Mouse (Mus musculus): ENCODE results near the gene Kif13a. TPM values are rescaled to one million over a fixed set of nuclear protein-coding genes. Genes with fewer than 3 reads are reported as not detected.

Kif13a gene
- polyA plus RNA-seq, 1 experiment from 2014 or later: 7.2 TPM

DNA sequence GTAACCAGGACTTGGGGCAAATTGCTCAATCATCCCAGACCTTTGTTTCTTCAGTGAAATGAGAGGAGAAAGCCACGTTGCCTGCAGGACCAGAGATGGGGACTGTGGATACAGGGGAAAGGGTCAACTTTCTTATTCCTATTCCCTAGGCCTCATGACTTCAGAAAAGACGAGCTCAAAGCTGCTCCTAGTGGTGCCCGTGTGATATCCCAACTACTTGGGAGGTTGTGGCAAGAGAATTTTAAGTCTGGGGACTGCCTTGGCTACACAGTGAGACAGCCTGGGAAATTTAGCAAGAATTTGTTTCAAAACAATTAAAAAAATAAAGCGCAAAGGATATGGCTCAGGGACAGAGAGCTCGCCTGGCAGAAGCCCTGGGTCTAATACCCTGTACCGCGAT lies 171.7 kb downstream of the Kif13a start:
- H3K9ac ChIP-seq (ENCODE audit: low read depth, low read length): no peak overlapping the region
- no peaks in the 10 kb centered on the region for H3K9me3 ChIP-seq (replicated peaks; ENCODE audit: control insufficient read depth, low read length, poor library complexity, severe bottlenecking)
- no peak overlapping the region for H3K4me3 ChIP-seq (ENCODE audit: low read depth, low read length)
- 89% methylated on average over 7 of the region's 7 CpGs for WGBS
- H3K4me2 ChIP-seq (ENCODE audit: low read length): no peak overlapping the region
- no peaks in the 10 kb centered on the region for H3K27me3 ChIP-seq (ENCODE audit: control insufficient read depth, insufficient read depth, low read depth, low read length)
- H3K27ac ChIP-seq (ENCODE audit: low read length): no peak overlapping the region
- no peaks in the 10 kb centered on the region; the same call in 1 of the 2 replicates for H3K36me3 ChIP-seq (ENCODE audit: control insufficient read depth, insufficient read depth, low read length)
- H3K4me1 ChIP-seq (ENCODE audit: control insufficient read depth, insufficient read depth, low read length): peaks cover 6% of the 10 kb centered on the region; the same call in 1 of the 2 replicates
- ATAC-seq: no peak

GRCm38 (mm10) chr13:46753294-46753693 lies 176.4 kb downstream of the Kif13a start:
- Histone ChIP-seq H3K4me2 (ENCODE audit: low read length) (no peak overlapping the region), H3K4me1 (ENCODE audit: control insufficient read depth, insufficient read depth, low read length) (no peaks in the 10 kb centered on the region), H3K9me3 (replicated peaks; ENCODE audit: control insufficient read depth, low read length, poor library complexity, severe bottlenecking) (no peaks in the 10 kb centered on the region), H3K27ac (ENCODE audit: low read length) (no peak overlapping the region), H3K4me3 (ENCODE audit: low read depth, low read length) (no peak overlapping the region), H3K9ac (ENCODE audit: low read depth, low read length) (no peak overlapping the region), H3K36me3 (ENCODE audit: control insufficient read depth, insufficient read depth, low read length) (peaks cover 5% of the 10 kb centered on the region; the same call in 1 of the 2 replicates), H3K27me3 (ENCODE audit: control insufficient read depth, insufficient read depth, low read depth, low read length) (no peaks in the 10 kb centered on the region)
- 97% methylated on average over 5 of the region's 5 CpGs for WGBS
- ATAC-seq: no peak

GRCm38 (mm10) chr13:46752566-46753229 lies 177.0 kb downstream of the Kif13a start:
- H3K4me3 ChIP-seq (ENCODE audit: low read depth, low read length): no peak overlapping the region
- no peaks in the 10 kb centered on the region for H3K27me3 ChIP-seq (ENCODE audit: control insufficient read depth, insufficient read depth, low read depth, low read length)
- H3K4me1 ChIP-seq (ENCODE audit: control insufficient read depth, insufficient read depth, low read length): no peaks in the 10 kb centered on the region
- no peak overlapping the region for H3K4me2 ChIP-seq (ENCODE audit: low read length)
- H3K9me3 ChIP-seq (replicated peaks; ENCODE audit: control insufficient read depth, low read length, poor library complexity, severe bottlenecking): no peaks in the 10 kb centered on the region
- H3K36me3 ChIP-seq (ENCODE audit: control insufficient read depth, insufficient read depth, low read length): peaks cover 5% of the 10 kb centered on the region; the same call in 1 of the 2 replicates
- ATAC-seq: no peak
- no peak overlapping the region for H3K27ac ChIP-seq (ENCODE audit: low read length)
- no peak overlapping the region for H3K9ac ChIP-seq (ENCODE audit: low read depth, low read length)
- 83% methylated on average over 13 of the region's 13 CpGs for WGBS

DNA sequence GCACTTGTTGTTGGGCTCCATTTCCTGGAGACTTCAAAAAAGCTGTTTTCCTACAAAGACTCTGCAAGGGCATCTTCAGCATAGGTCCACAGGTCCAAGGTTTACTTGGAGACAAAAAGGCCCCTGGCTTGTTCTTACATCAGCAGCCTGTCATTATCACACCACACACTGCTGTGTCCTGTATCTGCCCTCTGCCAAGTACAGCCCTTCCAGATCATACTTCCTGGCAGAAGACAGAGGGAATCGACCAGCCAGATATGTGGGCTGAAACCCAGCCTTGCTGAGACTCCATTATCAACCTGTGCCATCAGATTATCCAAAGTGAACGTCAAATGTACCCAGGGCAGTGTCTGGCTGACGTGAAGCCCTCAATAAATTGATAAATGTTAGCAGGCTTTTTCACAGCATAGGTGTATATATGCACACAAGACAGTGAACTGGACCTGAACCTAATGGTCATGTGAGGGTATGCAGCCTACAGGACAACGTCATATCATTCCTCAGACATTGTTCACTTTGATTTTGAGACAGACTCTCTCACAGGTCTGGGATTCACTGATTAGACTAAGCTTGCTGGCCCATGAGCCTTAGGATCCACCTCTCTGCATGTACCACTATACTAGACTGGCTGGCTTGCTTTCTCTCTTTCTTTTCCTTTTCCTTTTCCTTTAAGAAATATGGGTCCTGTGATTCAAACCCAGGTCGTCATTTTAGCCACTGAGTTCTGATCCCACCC lies 181.4 kb downstream of the Kif13a start:
- H3K4me2 ChIP-seq (ENCODE audit: low read length): no peak overlapping the region
- 89% methylated on average over 5 of the region's 5 CpGs for WGBS
- H3K27ac ChIP-seq (ENCODE audit: low read length): no peak overlapping the region
- no peaks in the 10 kb centered on the region for H3K9me3 ChIP-seq (replicated peaks; ENCODE audit: control insufficient read depth, low read length, poor library complexity, severe bottlenecking)
- ATAC-seq: no peak
- H3K36me3 ChIP-seq (ENCODE audit: control insufficient read depth, insufficient read depth, low read length): peaks cover 5% of the 10 kb centered on the region; the same call in 1 of the 2 replicates
- no peak overlapping the region for H3K4me3 ChIP-seq (ENCODE audit: low read depth, low read length)
- H3K27me3 ChIP-seq (ENCODE audit: control insufficient read depth, insufficient read depth, low read depth, low read length): no peaks in the 10 kb centered on the region
- H3K4me1 ChIP-seq (ENCODE audit: control insufficient read depth, insufficient read depth, low read length): no peaks in the 10 kb centered on the region
- H3K9ac ChIP-seq (ENCODE audit: low read depth, low read length): no peak overlapping the region

DNA sequence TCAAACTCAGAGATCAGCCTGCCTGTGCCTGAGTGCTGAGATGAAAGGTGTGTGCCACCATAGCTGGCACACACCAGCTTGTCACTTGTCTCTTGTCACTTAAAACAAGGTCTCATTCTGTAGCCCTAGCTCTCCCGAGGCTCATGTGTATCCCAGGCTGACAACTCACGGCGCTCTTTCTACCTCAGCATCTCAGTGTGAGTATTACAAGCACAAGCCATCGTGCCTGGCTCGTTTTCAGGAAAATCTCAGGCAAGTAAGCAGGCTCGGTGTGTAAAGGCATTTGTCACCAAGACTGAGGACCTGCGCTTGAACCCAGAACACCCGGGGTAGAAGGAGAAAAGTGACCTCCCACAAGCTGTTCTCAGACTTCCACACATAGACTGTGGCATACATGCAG lies 185.8 kb downstream of the Kif13a start:
- H3K36me3 ChIP-seq (ENCODE audit: control insufficient read depth, insufficient read depth, low read length): no peaks in the 10 kb centered on the region
- no peak overlapping the region for H3K27ac ChIP-seq (ENCODE audit: low read length)
- 91% methylated on average over 8 of the region's 8 CpGs for WGBS
- H3K9ac ChIP-seq (ENCODE audit: low read depth, low read length): no peak overlapping the region
- H3K4me2 ChIP-seq (ENCODE audit: low read length): no peak overlapping the region
- H3K27me3 ChIP-seq (ENCODE audit: control insufficient read depth, insufficient read depth, low read depth, low read length): no peaks in the 10 kb centered on the region
- H3K9me3 ChIP-seq (replicated peaks; ENCODE audit: control insufficient read depth, low read length, poor library complexity, severe bottlenecking): no peaks in the 10 kb centered on the region
- no peaks in the 10 kb centered on the region for H3K4me1 ChIP-seq (ENCODE audit: control insufficient read depth, insufficient read depth, low read length)
- ATAC-seq: no peak
- H3K4me3 ChIP-seq (ENCODE audit: low read depth, low read length): no peak overlapping the region

GRCm38 (mm10) chr13:46742367-46742766 lies 187.3 kb downstream of the Kif13a start:
- no peak overlapping the region for H3K9ac ChIP-seq (ENCODE audit: low read depth, low read length)
- H3K27me3 ChIP-seq (ENCODE audit: control insufficient read depth, insufficient read depth, low read depth, low read length): no peaks in the 10 kb centered on the region; the same call in 1 of the 2 replicates
- no peaks in the 10 kb centered on the region for H3K36me3 ChIP-seq (ENCODE audit: control insufficient read depth, insufficient read depth, low read length)
- 81% methylated on average over 2 of the region's 2 CpGs for WGBS
- no peaks in the 10 kb centered on the region for H3K9me3 ChIP-seq (replicated peaks; ENCODE audit: control insufficient read depth, low read length, poor library complexity, severe bottlenecking)
- no peak overlapping the region for H3K27ac ChIP-seq (ENCODE audit: low read length)
- H3K4me2 ChIP-seq (ENCODE audit: low read length): no peak overlapping the region
- no peaks in the 10 kb centered on the region for H3K4me1 ChIP-seq (ENCODE audit: control insufficient read depth, insufficient read depth, low read length)
- no peak for ATAC-seq
- no peak overlapping the region for H3K4me3 ChIP-seq (ENCODE audit: low read depth, low read length)

- peaks cover 11% of the 10 kb centered on the region for H3K4me1 ChIP-seq (ENCODE audit: control insufficient read depth, insufficient read depth, low read length)
- H3K9ac ChIP-seq (ENCODE audit: low read depth, low read length): no peak overlapping the region
- ATAC-seq: no peak
- WGBS: 75% methylated on average over 7 of the region's 7 CpGs
- H3K4me2 ChIP-seq (ENCODE audit: low read length): no peak overlapping the region
- no peaks in the 10 kb centered on the region for H3K36me3 ChIP-seq (ENCODE audit: control insufficient read depth, insufficient read depth, low read length)
- no peak overlapping the region for H3K27ac ChIP-seq (ENCODE audit: low read length)
- H3K4me3 ChIP-seq (ENCODE audit: low read depth, low read length): no peak overlapping the region
- H3K27me3 ChIP-seq (ENCODE audit: control insufficient read depth, insufficient read depth, low read depth, low read length): no peaks in the 10 kb centered on the region; the same call in 1 of the 2 replicates
- no peaks in the 10 kb centered on the region for H3K9me3 ChIP-seq (replicated peaks; ENCODE audit: control insufficient read depth, low read length, poor library complexity, severe bottlenecking)
Observed at GRCm38 (mm10) chr13:46739426-46739825, 190.2 kb downstream of the Kif13a start.

- no peak overlapping the region for H3K4me2 ChIP-seq (ENCODE audit: low read length)
- no peak overlapping the region for H3K9ac ChIP-seq (ENCODE audit: low read depth, low read length)
- H3K27ac ChIP-seq (ENCODE audit: low read length): no peak overlapping the region
- WGBS: 85% methylated on average over 4 of the region's 4 CpGs
- ATAC-seq: no peak
- peaks cover 11% of the 10 kb centered on the region for H3K4me1 ChIP-seq (ENCODE audit: control insufficient read depth, insufficient read depth, low read length)
- H3K27me3 ChIP-seq (ENCODE audit: control insufficient read depth, insufficient read depth, low read depth, low read length): no peaks in the 10 kb centered on the region; the same call in 1 of the 2 replicates
- no peaks in the 10 kb centered on the region for H3K36me3 ChIP-seq (ENCODE audit: control insufficient read depth, insufficient read depth, low read length)
- H3K4me3 ChIP-seq (ENCODE audit: low read depth, low read length): no peak overlapping the region
- H3K9me3 ChIP-seq (replicated peaks; ENCODE audit: control insufficient read depth, low read length, poor library complexity, severe bottlenecking): no peaks in the 10 kb centered on the region
Observed at GRCm38 (mm10) chr13:46737482-46737881, 192.2 kb downstream of the Kif13a start.

DNA sequence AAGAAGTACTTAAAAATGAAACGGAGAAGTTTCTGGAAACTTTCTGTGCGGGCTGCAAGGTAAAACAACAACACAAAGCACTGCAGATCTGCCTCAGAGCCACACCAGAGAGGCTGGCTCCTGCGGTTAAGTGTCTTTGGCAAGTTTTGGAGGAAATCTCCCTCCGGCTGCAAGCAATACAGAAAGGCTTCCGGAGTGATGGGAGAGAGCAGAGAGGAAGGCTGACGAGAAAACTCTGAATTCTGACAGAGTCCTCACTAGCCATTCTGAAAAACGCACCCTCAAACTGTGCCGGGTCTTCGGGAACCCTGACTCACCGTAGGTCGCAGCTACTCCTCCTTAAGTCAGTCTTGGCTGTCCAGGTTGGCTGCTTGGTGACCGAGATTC lies 193.2 kb downstream of the Kif13a start:
- ATAC-seq: no peak
- Histone ChIP-seq H3K9me3 (replicated peaks; ENCODE audit: control insufficient read depth, low read length, poor library complexity, severe bottlenecking) (no peaks in the 10 kb centered on the region), H3K4me1 (ENCODE audit: control insufficient read depth, insufficient read depth, low read length) (peaks cover 11% of the 10 kb centered on the region), H3K27me3 (ENCODE audit: control insufficient read depth, insufficient read depth, low read depth, low read length) (no peaks in the 10 kb centered on the region; the same call in 1 of the 2 replicates), H3K36me3 (ENCODE audit: control insufficient read depth, insufficient read depth, low read length) (no peaks in the 10 kb centered on the region), H3K9ac (ENCODE audit: low read depth, low read length) (0 out of 2 replicates have a peak overlapping the region, but pooled peaks have one; percentile 53), H3K4me3 (ENCODE audit: low read depth, low read length) (peak overlapping the region; percentile 32), H3K4me2 (ENCODE audit: low read length) (peak overlapping the region; percentile 61), H3K27ac (ENCODE audit: low read length) (no peak overlapping the region)
- WGBS: 3% methylated on average over 12 of the region's 12 CpGs
